Mouse (Mus musculus): ENCODE results near the gene Bglap. TPM values are rescaled to one million over a fixed set of nuclear protein-coding genes. Genes with fewer than 3 reads are reported as not detected.

The Bglap gene
- polyA plus RNA-seq, 1 experiment from 2014 or later = not detected

- no peaks in the 10 kb centered on the region for H3K9me3 ChIP-seq (replicated peaks; ENCODE audit: control insufficient read depth, low read length)
- 0 out of 2 replicates have a peak within 1 kb of the TSS, but pooled peaks have one; percentile 28 for H3K9ac ChIP-seq (ENCODE audit: low read depth, low read length)
- ATAC-seq (replicated peaks; ENCODE audit: insufficient number of reproducible peaks, low FRiP score, low TSS enrichment) = peak; percentile 28
- peaks cover 24% of the 10 kb centered on the region for H3K36me3 ChIP-seq (ENCODE audit: control insufficient read depth, insufficient read depth, low read length)
- H3K27ac ChIP-seq (ENCODE audit: low read depth, low read length) = peak within 1 kb of the TSS; percentile 73
- H3K4me2 ChIP-seq = peak within 1 kb of the TSS; percentile 60
- peak within 1 kb of the TSS; percentile 27 for H3K4me3 ChIP-seq (ENCODE audit: low read depth, low read length)
- H3K4me1 ChIP-seq (ENCODE audit: control insufficient read depth, insufficient read depth, low read length) = peaks cover 21% of the 10 kb centered on the region
- H3K27me3 ChIP-seq (ENCODE audit: control insufficient read depth, insufficient read depth, low read length) = peaks cover 19% of the 10 kb centered on the region
- WGBS (ENCODE audit: insufficient replicate concordance) = under 1% methylated on average over 16 of the region's 16 CpGs
These were observed 19.9 kb downstream of the Bglap start, which contains the start of gene Paqr6 for GRCm38 (mm10) chr3:88364337-88364736. Gene Paqr6 (plus strand): TSS chr3:88364584.

DNA sequence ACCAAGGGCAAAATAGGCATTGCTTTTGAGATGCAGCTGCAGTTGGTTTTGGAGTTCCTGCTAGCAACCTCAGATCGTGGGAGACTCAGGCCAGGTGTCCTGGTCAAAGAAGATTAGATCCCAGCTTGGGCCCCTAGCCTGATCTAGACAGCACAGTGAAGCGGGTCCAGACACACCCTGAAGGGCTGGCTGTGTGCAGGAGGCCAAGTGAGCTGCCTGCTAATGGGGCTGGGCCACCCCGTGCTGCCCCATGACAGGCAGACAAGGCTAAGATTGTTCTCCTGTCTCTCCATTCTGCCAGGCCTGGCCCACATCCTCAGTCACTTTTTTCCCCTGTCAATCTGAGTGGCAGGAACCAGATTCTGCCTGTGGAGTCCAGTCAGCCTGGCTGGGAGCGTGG is 20.6 kb downstream of the Bglap start:
- Histone ChIP-seq H3K27me3 (ENCODE audit: control insufficient read depth, insufficient read depth, low read length) (peaks cover 19% of the 10 kb centered on the region), H3K36me3 (ENCODE audit: control insufficient read depth, insufficient read depth, low read length) (peaks cover 29% of the 10 kb centered on the region), H3K9ac (ENCODE audit: low read depth, low read length) (no peak overlapping the region), H3K4me1 (ENCODE audit: control insufficient read depth, insufficient read depth, low read length) (peaks cover 22% of the 10 kb centered on the region), H3K27ac (ENCODE audit: low read depth, low read length) (peak overlapping the region; percentile 73), H3K4me2 (peak overlapping the region; percentile 60), H3K9me3 (replicated peaks; ENCODE audit: control insufficient read depth, low read length) (no peaks in the 10 kb centered on the region), H3K4me3 (ENCODE audit: low read depth, low read length) (no peak overlapping the region)
- 38% methylated on average over 4 of the region's 4 CpGs for WGBS (ENCODE audit: insufficient replicate concordance)
- ATAC-seq (replicated peaks; ENCODE audit: insufficient number of reproducible peaks, low FRiP score, low TSS enrichment) = peak; percentile 60; the same call in 1 of the 2 replicates

- peaks cover 39% of the 10 kb centered on the region for H3K36me3 ChIP-seq (ENCODE audit: control insufficient read depth, insufficient read depth, low read length)
These were observed 22.5 kb downstream of the Bglap start for GRCm38 (mm10) chr3:88361612-88362313.

DNA sequence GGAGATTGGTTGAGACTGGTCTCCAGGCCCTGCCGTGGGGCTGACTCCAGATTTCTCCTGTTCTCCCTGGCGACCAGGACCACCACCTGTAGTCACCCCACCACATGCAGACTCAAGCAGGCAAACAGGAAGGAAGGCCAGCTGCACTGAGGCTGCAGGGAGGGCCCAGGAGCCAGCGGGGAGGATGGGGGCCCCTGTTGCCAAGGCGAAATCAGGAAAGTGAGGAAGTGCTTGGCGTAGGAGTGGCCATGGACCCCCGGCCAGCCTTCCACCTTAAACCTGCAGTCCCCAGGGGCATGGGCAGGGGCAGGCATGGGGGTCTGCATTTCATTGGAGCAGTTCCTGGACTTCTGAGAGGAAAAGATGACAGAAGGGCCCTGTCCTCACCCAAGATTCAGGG is 23.2 kb downstream of the Bglap start:
- no peaks in the 10 kb centered on the region for H3K9me3 ChIP-seq (replicated peaks; ENCODE audit: control insufficient read depth, low read length)
- no peak overlapping the region for H3K27ac ChIP-seq (ENCODE audit: low read depth, low read length)
- H3K9ac ChIP-seq (ENCODE audit: low read depth, low read length) = no peak overlapping the region; the same call in 1 of the 2 replicates
- no peak overlapping the region for H3K4me3 ChIP-seq (ENCODE audit: low read depth, low read length)
- WGBS (ENCODE audit: insufficient replicate concordance) = 71% methylated on average over 6 of the region's 6 CpGs
- ATAC-seq (replicated peaks; ENCODE audit: insufficient number of reproducible peaks, low FRiP score, low TSS enrichment) = no peak
- peaks cover 45% of the 10 kb centered on the region for H3K36me3 ChIP-seq (ENCODE audit: control insufficient read depth, insufficient read depth, low read length)
- H3K4me2 ChIP-seq = no peak overlapping the region
- peaks cover 22% of the 10 kb centered on the region for H3K4me1 ChIP-seq (ENCODE audit: control insufficient read depth, insufficient read depth, low read length)
- peaks cover 15% of the 10 kb centered on the region for H3K27me3 ChIP-seq (ENCODE audit: control insufficient read depth, insufficient read depth, low read length)

More at GRCm38 (mm10) chr3:88361612-88362313, 22.5 kb downstream of the Bglap start:
- Histone ChIP-seq H3K9ac (ENCODE audit: low read depth, low read length) (no peak overlapping the region), H3K4me2 (no peak overlapping the region), H3K27ac (ENCODE audit: low read depth, low read length) (no peak overlapping the region), H3K9me3 (replicated peaks; ENCODE audit: control insufficient read depth, low read length) (no peaks in the 10 kb centered on the region), H3K27me3 (ENCODE audit: control insufficient read depth, insufficient read depth, low read length) (peaks cover 19% of the 10 kb centered on the region), H3K4me3 (ENCODE audit: low read depth, low read length) (no peak overlapping the region), H3K4me1 (ENCODE audit: control insufficient read depth, insufficient read depth, low read length) (peaks cover 22% of the 10 kb centered on the region)
- no peak for ATAC-seq (replicated peaks; ENCODE audit: insufficient number of reproducible peaks, low FRiP score, low TSS enrichment)
- WGBS (ENCODE audit: insufficient replicate concordance) = 93% methylated on average over 2 of the region's 2 CpGs

DNA sequence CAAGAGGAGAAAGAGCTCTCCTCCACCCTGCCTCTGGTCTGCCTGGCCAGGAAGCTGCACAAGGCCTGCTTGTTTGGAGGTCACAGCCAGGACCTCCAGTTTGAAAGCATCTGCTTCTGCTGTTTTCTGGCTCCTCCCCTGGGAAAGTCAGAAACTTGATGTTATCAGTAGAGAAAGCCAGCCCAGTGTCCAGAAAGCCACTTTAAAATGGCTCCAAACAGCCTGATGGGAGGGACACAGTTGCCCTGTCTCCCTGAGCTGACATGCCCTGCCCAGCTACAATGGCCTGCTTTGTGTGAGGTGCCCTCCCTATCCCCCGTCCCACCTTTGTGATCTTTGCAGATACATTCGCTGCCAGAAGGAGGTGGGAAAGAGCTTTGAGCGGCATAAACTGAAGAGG is 24.3 kb downstream of the Bglap start:
- H3K27ac ChIP-seq (ENCODE audit: low read depth, low read length) = peak overlapping the region; percentile 70
- ATAC-seq (replicated peaks; ENCODE audit: insufficient number of reproducible peaks, low FRiP score, low TSS enrichment) = no peak
- peaks cover 22% of the 10 kb centered on the region for H3K4me1 ChIP-seq (ENCODE audit: control insufficient read depth, insufficient read depth, low read length)
- H3K4me3 ChIP-seq (ENCODE audit: low read depth, low read length) = no peak overlapping the region
- H3K27me3 ChIP-seq (ENCODE audit: control insufficient read depth, insufficient read depth, low read length) = peaks cover 4% of the 10 kb centered on the region; the same call in 1 of the 2 replicates
- peaks cover 55% of the 10 kb centered on the region for H3K36me3 ChIP-seq (ENCODE audit: control insufficient read depth, insufficient read depth, low read length)
- H3K9ac ChIP-seq (ENCODE audit: low read depth, low read length) = 0 out of 2 replicates have a peak overlapping the region, but pooled peaks have one; percentile 22
- no peaks in the 10 kb centered on the region for H3K9me3 ChIP-seq (replicated peaks; ENCODE audit: control insufficient read depth, low read length)
- 72% methylated on average over 3 of the region's 3 CpGs for WGBS (ENCODE audit: insufficient replicate concordance)
- no peak overlapping the region for H3K4me2 ChIP-seq

GRCm38 (mm10) chr3:88359584-88359983 is 24.7 kb downstream of the Bglap start:
- H3K27me3 ChIP-seq (ENCODE audit: control insufficient read depth, insufficient read depth, low read length) = no peaks in the 10 kb centered on the region; the same call in 1 of the 2 replicates
- 53% methylated on average over 5 of the region's 5 CpGs for WGBS (ENCODE audit: insufficient replicate concordance)
- H3K27ac ChIP-seq (ENCODE audit: low read depth, low read length) = peak overlapping the region; percentile 70
- H3K36me3 ChIP-seq (ENCODE audit: control insufficient read depth, insufficient read depth, low read length) = peaks cover 58% of the 10 kb centered on the region
- no peak overlapping the region for H3K9ac ChIP-seq (ENCODE audit: low read depth, low read length)
- no peaks in the 10 kb centered on the region for H3K9me3 ChIP-seq (replicated peaks; ENCODE audit: control insufficient read depth, low read length)
- no peak overlapping the region for H3K4me3 ChIP-seq (ENCODE audit: low read depth, low read length)
- ATAC-seq (replicated peaks; ENCODE audit: insufficient number of reproducible peaks, low FRiP score, low TSS enrichment) = no peak
- no peak overlapping the region for H3K4me2 ChIP-seq
- H3K4me1 ChIP-seq (ENCODE audit: control insufficient read depth, insufficient read depth, low read length) = peaks cover 18% of the 10 kb centered on the region

DNA sequence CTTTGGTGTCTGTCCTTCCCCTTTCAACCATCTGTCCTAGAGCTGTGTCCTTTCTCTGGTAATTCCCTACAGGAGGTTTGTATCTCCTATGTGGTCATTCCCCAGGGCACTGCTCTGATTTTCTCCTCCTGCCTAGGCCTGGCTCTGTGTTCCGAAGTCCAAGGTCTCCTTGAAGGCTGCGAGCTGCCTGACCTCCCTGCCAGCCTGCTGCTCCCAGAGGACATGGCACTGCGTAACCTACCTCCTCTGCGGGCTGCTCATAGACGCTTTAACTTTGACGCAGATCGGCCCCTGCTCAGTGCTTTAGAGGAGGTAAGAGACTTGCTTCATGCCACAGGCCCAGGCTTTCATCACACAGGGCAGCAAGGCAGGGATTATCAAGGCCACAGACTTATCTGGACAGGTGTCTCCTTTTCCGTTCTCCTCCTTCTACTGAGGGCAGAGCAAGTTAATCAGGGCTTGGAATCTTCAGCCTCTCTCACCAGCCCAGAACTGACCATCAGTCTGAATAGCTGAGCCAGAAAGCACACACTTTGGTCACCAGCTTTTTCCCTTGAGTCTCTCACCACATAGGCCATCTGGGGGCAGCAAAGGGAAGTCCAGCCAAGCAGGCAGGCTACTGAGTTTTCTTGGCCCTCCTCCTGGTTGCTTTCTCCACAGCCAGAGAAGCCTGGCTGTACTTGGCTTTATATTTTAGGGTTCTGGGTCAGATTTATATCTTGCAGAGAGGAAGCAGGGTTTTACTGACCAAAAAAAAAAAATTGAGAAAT is 29.7 kb downstream of the Bglap start:
- ATAC-seq (replicated peaks; ENCODE audit: insufficient number of reproducible peaks, low FRiP score, low TSS enrichment) = no peak
- 91% methylated on average over 8 of the region's 8 CpGs for WGBS (ENCODE audit: insufficient replicate concordance)

GRCm38 (mm10) chr3:88352907-88353306 is 31.4 kb downstream of the Bglap start:
- Histone ChIP-seq H3K27ac (ENCODE audit: low read depth, low read length) (no peak overlapping the region), H3K9ac (ENCODE audit: low read depth, low read length) (no peak overlapping the region), H3K4me1 (ENCODE audit: control insufficient read depth, insufficient read depth, low read length) (no peaks in the 10 kb centered on the region), H3K9me3 (replicated peaks; ENCODE audit: control insufficient read depth, low read length) (no peaks in the 10 kb centered on the region), H3K36me3 (ENCODE audit: control insufficient read depth, insufficient read depth, low read length) (peaks cover 74% of the 10 kb centered on the region), H3K4me3 (ENCODE audit: low read depth, low read length) (no peak overlapping the region), H3K4me2 (no peak overlapping the region), H3K27me3 (ENCODE audit: control insufficient read depth, insufficient read depth, low read length) (no peaks in the 10 kb centered on the region)
- no peak for ATAC-seq (replicated peaks; ENCODE audit: insufficient number of reproducible peaks, low FRiP score, low TSS enrichment)
- WGBS (ENCODE audit: insufficient replicate concordance) = 90% methylated on average over 9 of the region's 9 CpGs

More for the DNA sequence above, 29.7 kb downstream of the Bglap start:
- Histone ChIP-seq H3K4me2 (no peak overlapping the region), H3K9me3 (replicated peaks; ENCODE audit: control insufficient read depth, low read length) (no peaks in the 10 kb centered on the region), H3K4me1 (ENCODE audit: control insufficient read depth, insufficient read depth, low read length) (peaks cover 3% of the 10 kb centered on the region; the same call in 1 of the 2 replicates), H3K9ac (ENCODE audit: low read depth, low read length) (no peak overlapping the region), H3K27me3 (ENCODE audit: control insufficient read depth, insufficient read depth, low read length) (no peaks in the 10 kb centered on the region), H3K27ac (ENCODE audit: low read depth, low read length) (no peak overlapping the region), H3K36me3 (ENCODE audit: control insufficient read depth, insufficient read depth, low read length) (peaks cover 78% of the 10 kb centered on the region), H3K4me3 (ENCODE audit: low read depth, low read length) (no peak overlapping the region)

All from heart, embryonic 11.5 days (tissue).